Mouse (Mus musculus) megakaryocyte, embryonic 14.5 days (primary cell): Measurements from ENCODE around the gene Grin2a.

Experiments used
- FLI1 ChIP-seq: IDR thresholded peaks from 2 replicates; pipeline ENCODE4 v1.6.1; 2012; ENCODE audit warnings: low read length, inconsistent platforms, mixed read lengths
- GATA1 ChIP-seq: IDR thresholded peaks from 3 replicates; pipeline ENCODE4 v1.6.1; 2012; ENCODE audit warnings: mixed read lengths, low read length, inconsistent platforms, borderline replicate concordance

DNA sequence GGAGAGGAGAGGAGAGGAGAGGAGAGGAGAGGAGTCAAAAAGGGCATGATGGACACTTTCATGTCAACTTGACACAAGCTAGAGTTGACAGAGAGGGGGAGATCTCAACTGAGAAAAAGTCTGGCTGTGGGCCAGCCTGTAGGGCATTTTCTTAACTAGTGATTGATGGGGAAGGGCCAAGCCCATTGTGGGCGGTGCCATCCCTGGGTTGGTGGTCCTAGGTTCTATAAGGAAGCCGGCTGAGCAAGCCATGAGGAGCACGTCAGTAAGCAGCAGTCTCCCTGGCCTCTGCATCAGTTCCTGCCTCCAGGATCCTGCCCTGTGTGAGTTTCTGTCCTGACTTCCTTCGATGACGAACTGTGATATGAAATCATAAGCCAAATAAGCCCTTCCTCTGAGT is 4.6 kb upstream of the Grin2a start:
- TF ChIP-seq GATA1 (no peak), FLI1 (no peak)
